Mouse (Mus musculus) urinary bladder, adult 2 months (tissue): ENCODE measurements at regions not wholly inside any gene's neighbourhood (a gene's known extent, or its start where the extent isn't known, plus 50 kb on each side); places are given as distances from the start of the nearest gene placed in this dataset.

Experiments used
- DNase-seq: peaks from one replicate; pipeline ENCODE4 v3.0.0; 2022; ENCODE audit warnings: low spot score

GRCm38 (mm10) chr14:120146908-120147770, 104.9 kb upstream of the Oxgr1 start:
- no peak for DNase-seq

- DNase-seq: no peak
These were observed 106.6 kb upstream of the Oxgr1 start for GRCm38 (mm10) chr14:120148803-120149202.

- no peak for DNase-seq
These were observed 107.1 kb upstream of the Oxgr1 start for GRCm38 (mm10) chr14:120149341-120149741.

GRCm38 (mm10) chr14:120150589-120150988, 108.4 kb upstream of the Oxgr1 start:
- no peak for DNase-seq

- DNase-seq: no peak
These were observed 112.2 kb upstream of the Oxgr1 start for GRCm38 (mm10) chr14:120154413-120154812.

GRCm38 (mm10) chr14:120164184-120164583, 111.3 kb upstream of the Mbnl2 start:
- DNase-seq: no peak

GRCm38 (mm10) chr14:120165496-120166045, 109.9 kb upstream of the Mbnl2 start:
- DNase-seq: no peak

- no peak for DNase-seq
These were observed 104.7 kb upstream of the Mbnl2 start for GRCm38 (mm10) chr14:120170733-120171132.

- DNase-seq: no peak
These were observed 103.4 kb upstream of the Mbnl2 start for GRCm38 (mm10) chr14:120172058-120172457.

- DNase-seq: no peak
These were observed 102.6 kb upstream of the Mbnl2 start for GRCm38 (mm10) chr14:120172844-120173243.

- no peak for DNase-seq
These were observed 100.9 kb upstream of the Mbnl2 start for GRCm38 (mm10) chr14:120174615-120175014.

GRCm38 (mm10) chr14:120195218-120195617, 80.3 kb upstream of the Mbnl2 start:
- no peak for DNase-seq

- DNase-seq: no peak
These were observed 63.7 kb upstream of the Mbnl2 start for GRCm38 (mm10) chr14:120211741-120212140.

- DNase-seq: no peak
These were observed 62.8 kb upstream of the Mbnl2 start for GRCm38 (mm10) chr14:120212626-120213025.

- no peak for DNase-seq
These were observed 56.2 kb upstream of the Mbnl2 start for GRCm38 (mm10) chr14:120219224-120219623.

- DNase-seq: no peak
These were observed 51.8 kb upstream of the Mbnl2 start for GRCm38 (mm10) chr14:120223528-120224201.

GRCm38 (mm10) chr14:120224202-120224846, 51.1 kb upstream of the Mbnl2 start:
- DNase-seq: no peak

- DNase-seq: no peak
These were observed 49.8 kb upstream of the Mbnl2 start for GRCm38 (mm10) chr14:120225657-120226056.
